Mouse (Mus musculus): ENCODE measurements around the gene Tro.

Tro gene

GRCm38 (mm10) chrX:150656908-150657796 lies at the start of gene Tro:
Gene Tro, minus strand, starts transcription at chrX:150657583.
- peak in 1 of 2 experiments; percentile 25 for DNase-seq (ENCODE audit: low spot score in 2 of 2)

- no peak for DNase-seq (ENCODE audit: low spot score in 2 of 2)
These were observed 20.1 kb upstream of the Tro start for GRCm38 (mm10) chrX:150677505-150677904.

- no peak for DNase-seq (ENCODE audit: low spot score in 2 of 2)
These were observed 5.4 kb upstream of the Tro start for GRCm38 (mm10) chrX:150662809-150663208.

GRCm38 (mm10) chrX:150657797-150658118 lies 375 bp upstream of the Tro start:
- DNase-seq (ENCODE audit: low spot score in 2 of 2), result no peak

GRCm38 (mm10) chrX:150656122-150656907 lies 1.1 kb downstream of the Tro start:
- peak in 1 of 2 experiments; percentile 39 for DNase-seq (ENCODE audit: low spot score in 2 of 2)

GRCm38 (mm10) chrX:150636421-150636820 lies 21.0 kb downstream of the Tro start:
- DNase-seq (ENCODE audit: low spot score in 2 of 2), result no peak

GRCm38 (mm10) chrX:150598882-150599281 lies 58.5 kb downstream of the Tro start:
- DNase-seq (ENCODE audit: low spot score in 2 of 2), result no peak
